Mouse (Mus musculus) right cerebral cortex, adult 2 months (tissue): ENCODE measurements around the gene 2310034G01Rik.

Experiments
- DNase-seq, 2 experiments: peaks; one replicate each; pipeline ENCODE4 v3.0.0; 2021 to 2022; ENCODE audit warnings: low spot score in 2 of 2

Gene 2310034G01Rik

DNA sequence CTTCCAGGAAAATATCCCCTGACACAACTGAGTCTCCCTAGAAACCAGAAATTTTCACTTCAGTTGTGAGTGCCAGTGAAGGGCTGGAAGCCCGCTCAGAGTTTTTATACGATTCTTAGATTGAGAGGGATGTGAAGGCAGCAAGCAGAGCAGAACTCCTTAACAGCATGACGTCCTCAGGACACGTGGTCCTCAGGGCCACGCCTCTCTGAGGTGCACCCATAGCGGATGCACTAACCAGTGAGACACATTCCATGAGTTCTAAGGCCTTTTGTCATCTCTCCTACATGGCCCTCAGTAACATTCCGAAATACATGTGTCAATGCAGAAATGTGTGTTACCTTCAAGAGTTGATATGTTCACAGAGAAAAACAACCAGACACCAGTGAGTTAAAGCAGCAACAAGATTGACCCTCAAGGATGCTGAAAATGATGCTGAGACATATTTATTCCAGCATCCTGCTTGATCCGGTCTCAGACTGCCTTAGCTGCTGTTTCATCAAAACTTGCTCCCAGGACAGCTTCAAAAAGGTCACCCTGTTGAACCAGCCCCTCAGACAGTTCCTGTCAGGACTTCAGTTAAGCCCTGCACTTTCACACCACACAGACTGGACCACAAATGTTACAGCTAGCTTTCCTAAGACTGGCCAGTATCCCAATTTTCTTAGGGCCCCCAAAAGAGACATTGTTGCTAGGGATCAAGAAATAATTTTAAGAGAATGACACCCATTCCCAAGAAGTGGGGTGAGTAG lies 49.6 kb downstream of the 2310034G01Rik start:
- DNase-seq, result no peak
